Mouse (Mus musculus) duodenum, adult 2 months (tissue): ENCODE data around the gene A930009A15Rik. TPM values are rescaled to one million over a fixed set of nuclear protein-coding genes. Genes with fewer than 3 reads are reported as not detected.

ENCODE experiments used
- polyA plus RNA-seq: library from polyadenylated mRNA; depleted of rRNA; stranded (reverse); fragments of >200 nt; gene quantifications from 2 replicates; pipeline ENCODE4 v1.2.3, GENCODE M21; 2012; ENCODE audit warnings: low replicate concordance; rRNA removed

A930009A15Rik gene
- not detected in 2 replicates for polyA plus RNA-seq

GRCm38 (mm10) chr10:115569712-115570491 lies at the start of gene A930009A15Rik:
TSS of gene A930009A15Rik (plus strand) at chr10:115569986.

GRCm38 (mm10) chr10:115587301-115587969 lies 17.6 kb downstream of the A930009A15Rik start, which contains the start of gene Lgr5:
TSS of gene Lgr5 (minus strand) at chr10:115587780.

Other genes with a start within 250 kb of the A930009A15Rik start
- 22.4 and 38.9 TPM in 2 replicates for gene Tmem19, start 207.5 kb upstream of the A930009A15Rik start, polyA plus RNA-seq
- 2.0 and 7.6 TPM in 2 replicates for gene Thap2, start 185.5 kb upstream of the A930009A15Rik start, polyA plus RNA-seq
- gene Zfc3h1, start 185.0 kb upstream of the A930009A15Rik start, polyA plus RNA-seq, result 3.6 and 3.9 TPM in 2 replicates
- 5.0 and 5.2 TPM in 2 replicates for gene Lgr5, start 17.8 kb downstream of the A930009A15Rik start, polyA plus RNA-seq
- 19.8 and 49.5 TPM in 2 replicates for gene Tspan8, start 246.8 kb downstream of the A930009A15Rik start, polyA plus RNA-seq